Mouse (Mus musculus) myocyte (in vitro differentiated cells): ENCODE data around the gene Mroh2a. TPM values are rescaled to one million over a fixed set of nuclear protein-coding genes. Genes with fewer than 3 reads are reported as not detected.
A peak's percentile ranks its signal among the peaks of the same experiment; 100 is the strongest.

ENCODE experiments used
- H3K27me3 ChIP-seq: one replicate; pipeline ENCODE4 v1.6.1; 2011; ENCODE audit not compliant: control insufficient read depth, insufficient read depth, insufficient read length
- H3K36me3 ChIP-seq: one replicate; pipeline ENCODE4 v1.6.1; 2011; ENCODE audit not compliant: control insufficient read depth, insufficient read depth
- H3K4me2 ChIP-seq: one replicate; pipeline ENCODE4 v1.6.1; 2011; ENCODE audit warnings: low read depth, control low read depth
- H3K4me3 ChIP-seq: one replicate; pipeline ENCODE4 v1.5.1; 2011; ENCODE audit warnings: mild to moderate bottlenecking, control low read depth, moderate library complexity
- H3K79me2 ChIP-seq: one replicate; pipeline ENCODE4 v1.6.1; 2011; ENCODE audit not compliant: control insufficient read depth, insufficient read depth
- H3ac ChIP-seq: one replicate; pipeline ENCODE4 v1.6.1; 2011; ENCODE audit not compliant: control insufficient read depth, insufficient read length
- CEBPB ChIP-seq: IDR thresholded peaks from 2 replicates; pipeline ENCODE4 v1.6.1; 2011; ENCODE audit warnings: mild to moderate bottlenecking, moderate library complexity; ENCODE audit not compliant: poor library complexity, insufficient read depth, severe bottlenecking
- E2F4 ChIP-seq: IDR thresholded peaks from one replicate; pipeline ENCODE4 v1.6.1; 2011; ENCODE audit warnings: mild to moderate bottlenecking, control low read depth, moderate library complexity; ENCODE audit not compliant: insufficient read depth
- MAX ChIP-seq: IDR thresholded peaks from one replicate; pipeline ENCODE4 v1.6.1; 2011; ENCODE audit warnings: low read depth, mild to moderate bottlenecking, control low read depth
- MYOD1 ChIP-seq, 3 experiments: IDR thresholded peaks; one replicate each; pipeline ENCODE4 v1.6.1; 2011; ENCODE audit warnings: control low read depth in 2 of 3, low read depth in 2 of 3, mild to moderate bottlenecking in 2 of 3, moderate library complexity in 1 of 3; ENCODE audit not compliant: insufficient read length in 2 of 3, control insufficient read depth in 1 of 3
- MYOG ChIP-seq, 3 experiments: IDR thresholded peaks; one replicate each; pipeline ENCODE4 v1.6.1; 2011; ENCODE audit warnings: control low read depth in 2 of 3, low read depth in 2 of 3, mild to moderate bottlenecking in 2 of 3; ENCODE audit not compliant: insufficient read length in 2 of 3, control insufficient read depth in 1 of 3, insufficient read depth in 1 of 3
- POLR2A ChIP-seq: IDR thresholded peaks from one replicate; pipeline ENCODE4 v1.6.1; 2011; ENCODE audit warnings: low read depth, mild to moderate bottlenecking, control low read depth, moderate library complexity; ENCODE audit not compliant: insufficient read length
- POLR2AphosphoS2 ChIP-seq: IDR thresholded peaks from one replicate; pipeline ENCODE4 v1.6.1; 2011; ENCODE audit warnings: low read depth, control low read depth; ENCODE audit not compliant: insufficient read length
- REST ChIP-seq: IDR thresholded peaks from one replicate; pipeline ENCODE4 v1.6.1; 2011; ENCODE audit warnings: mild to moderate bottlenecking, control low read depth, moderate library complexity; ENCODE audit not compliant: insufficient read depth, insufficient read length
- SRF ChIP-seq: IDR thresholded peaks from one replicate; pipeline ENCODE4 v1.6.1; 2011; ENCODE audit warnings: low read depth; ENCODE audit not compliant: control insufficient read depth, insufficient read length
- TCF12 ChIP-seq: IDR thresholded peaks from one replicate; pipeline ENCODE4 v1.6.1; 2011; ENCODE audit warnings: mild to moderate bottlenecking, control low read depth; ENCODE audit not compliant: poor library complexity, insufficient read depth, severe bottlenecking
- TCF3 ChIP-seq: IDR thresholded peaks from one replicate; pipeline ENCODE4 v1.6.1; 2011; ENCODE audit warnings: low read depth, control low read depth; ENCODE audit not compliant: insufficient read length
- USF1 ChIP-seq: IDR thresholded peaks from one replicate; pipeline ENCODE4 v1.6.1; 2011; ENCODE audit warnings: low read depth, mild to moderate bottlenecking, control low read depth, moderate library complexity
- polyA plus RNA-seq: library from polyadenylated mRNA; unstranded; fragments of >200 nt; fragmentation: generic; extraction: Trizol; gene quantifications from one replicate; pipeline ENCODE4 v1.2.1, GENCODE M21; 2012; ENCODE audit warnings: missing spikeins

Mroh2a gene
- polyA plus RNA-seq, 1 experiment = 1.4 TPM

GRCm38 (mm10) chr1:88287697-88287980 is 60.9 kb downstream of the Mroh2a start:
- no peaks in the 10 kb centered on the region for H3K79me2 ChIP-seq
- H3K27me3 ChIP-seq = no peaks in the 10 kb centered on the region
- H3ac ChIP-seq = no peak overlapping the region
- H3K4me2 ChIP-seq = peak overlapping the region; percentile 16
- no peak overlapping the region for H3K4me3 ChIP-seq
- no peaks in the 10 kb centered on the region for H3K36me3 ChIP-seq
- no peak for TF ChIP-seq MAX
- no peak for TF ChIP-seq E2F4
- no peak for TF ChIP-seq POLR2AphosphoS2
- no peak for TF ChIP-seq TCF12
- TF ChIP-seq CEBPB = no peak
- no peak for TF ChIP-seq MYOD1 (IDR thresholded peaks at IDR 0.05; ENCODE audit: control insufficient read depth in 1 of 3, insufficient read length in 2 of 3, low read depth in 2 of 3)
- no peak for TF ChIP-seq SRF
- TF ChIP-seq POLR2A = no peak
- no peak for TF ChIP-seq MYOG (IDR thresholded peaks at IDR 0.05; ENCODE audit: control insufficient read depth in 1 of 3, insufficient read depth in 1 of 3, insufficient read length in 2 of 3, low read depth in 2 of 3)
- TF ChIP-seq REST = no peak
- TF ChIP-seq TCF3 = no peak
- TF ChIP-seq USF1 = no peak

DNA sequence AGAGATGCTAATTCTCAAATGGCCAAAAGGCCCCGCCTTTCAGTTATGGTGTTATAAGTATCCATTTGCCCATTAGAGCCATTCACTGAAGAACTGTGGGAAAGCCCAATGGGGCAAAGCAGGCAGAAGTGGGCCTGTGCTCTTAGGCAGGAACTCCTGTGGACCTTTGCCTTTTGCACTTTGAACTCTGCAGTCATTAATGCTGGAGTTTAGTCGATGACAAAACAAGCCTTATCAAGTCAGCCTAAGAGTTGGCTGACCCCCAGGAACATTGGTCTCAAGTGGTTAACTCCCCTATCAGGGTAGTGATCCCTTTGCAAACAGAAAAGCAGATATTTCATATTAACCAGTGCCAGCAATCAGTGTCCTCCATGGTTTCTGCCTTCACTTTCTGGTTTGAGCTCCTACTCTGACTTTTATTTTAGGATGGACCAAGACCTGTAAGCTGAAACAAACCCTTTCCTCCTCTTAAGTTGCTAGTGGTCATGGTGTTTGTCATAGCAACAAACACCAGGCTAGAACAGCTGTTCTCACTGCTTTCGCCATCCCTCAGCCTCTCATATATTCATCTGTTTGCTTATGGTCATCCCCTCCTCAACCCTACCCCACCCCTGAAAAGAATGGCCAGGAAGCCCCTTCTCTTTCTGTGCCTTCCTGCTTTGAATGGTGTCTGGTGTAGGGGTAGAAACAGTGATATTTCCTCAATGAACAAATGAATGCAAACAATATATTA is 61.4 kb downstream of the Mroh2a start:
- H3K79me2 ChIP-seq = no peaks in the 10 kb centered on the region
- no peaks in the 10 kb centered on the region for H3K27me3 ChIP-seq
- H3K4me2 ChIP-seq = no peak overlapping the region
- no peak overlapping the region for H3ac ChIP-seq
- no peak overlapping the region for H3K4me3 ChIP-seq
- no peaks in the 10 kb centered on the region for H3K36me3 ChIP-seq
- TF ChIP-seq MYOG (IDR thresholded peaks at IDR 0.05; ENCODE audit: control insufficient read depth in 1 of 3, insufficient read depth in 1 of 3, insufficient read length in 2 of 3, low read depth in 2 of 3) = no peak
- TF ChIP-seq POLR2A = no peak

DNA sequence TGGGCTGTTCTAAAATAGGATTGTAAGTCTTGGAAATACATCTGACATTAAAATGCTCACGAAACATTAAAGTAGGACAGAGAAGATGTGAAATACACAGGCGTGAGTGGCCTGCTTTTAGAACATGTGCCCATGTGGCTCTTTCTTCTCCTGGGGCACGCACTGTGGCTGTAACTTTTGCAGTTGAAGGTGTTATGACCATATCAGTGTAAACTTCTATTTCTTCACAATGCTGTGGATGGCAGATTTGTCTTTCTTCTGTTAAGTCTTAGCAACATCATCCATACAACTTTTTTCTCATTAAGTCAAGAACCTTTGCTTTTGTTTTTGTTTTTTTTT is 62.0 kb downstream of the Mroh2a start:
- TF ChIP-seq MYOD1 (IDR thresholded peaks at IDR 0.05; ENCODE audit: control insufficient read depth in 1 of 3, insufficient read length in 2 of 3, low read depth in 2 of 3) = no peak
- no peak for TF ChIP-seq REST
- no peak for TF ChIP-seq TCF12
- no peak for TF ChIP-seq MAX
- TF ChIP-seq TCF3 = no peak
- no peak for TF ChIP-seq POLR2A
- no peak for TF ChIP-seq USF1
- TF ChIP-seq MYOG (IDR thresholded peaks at IDR 0.05; ENCODE audit: control insufficient read depth in 1 of 3, insufficient read depth in 1 of 3, insufficient read length in 2 of 3, low read depth in 2 of 3) = no peak
- no peak for TF ChIP-seq SRF
- TF ChIP-seq POLR2AphosphoS2 = no peak
- TF ChIP-seq E2F4 = no peak
- no peak for TF ChIP-seq CEBPB

GRCm38 (mm10) chr1:88289152-88289551 is 62.4 kb downstream of the Mroh2a start:
- Histone ChIP-seq H3K36me3 (no peaks in the 10 kb centered on the region), H3K4me2 (no peak overlapping the region), H3K27me3 (peaks cover 5% of the 10 kb centered on the region), H3K4me3 (no peak overlapping the region), H3K79me2 (no peaks in the 10 kb centered on the region), H3ac (no peak overlapping the region)
- TF ChIP-seq SRF (no peak), CEBPB (no peak), MYOD1 (IDR thresholded peaks at IDR 0.05; ENCODE audit: control insufficient read depth in 1 of 3, insufficient read length in 2 of 3, low read depth in 2 of 3) (no peak), TCF12 (no peak), POLR2AphosphoS2 (no peak)

More for the DNA sequence above, 62.0 kb downstream of the Mroh2a start:
- Histone ChIP-seq H3K4me3 (no peak overlapping the region), H3K36me3 (no peaks in the 10 kb centered on the region), H3K79me2 (no peaks in the 10 kb centered on the region), H3K4me2 (no peak overlapping the region), H3ac (no peak overlapping the region), H3K27me3 (peaks cover under 1% of the 10 kb centered on the region)

DNA sequence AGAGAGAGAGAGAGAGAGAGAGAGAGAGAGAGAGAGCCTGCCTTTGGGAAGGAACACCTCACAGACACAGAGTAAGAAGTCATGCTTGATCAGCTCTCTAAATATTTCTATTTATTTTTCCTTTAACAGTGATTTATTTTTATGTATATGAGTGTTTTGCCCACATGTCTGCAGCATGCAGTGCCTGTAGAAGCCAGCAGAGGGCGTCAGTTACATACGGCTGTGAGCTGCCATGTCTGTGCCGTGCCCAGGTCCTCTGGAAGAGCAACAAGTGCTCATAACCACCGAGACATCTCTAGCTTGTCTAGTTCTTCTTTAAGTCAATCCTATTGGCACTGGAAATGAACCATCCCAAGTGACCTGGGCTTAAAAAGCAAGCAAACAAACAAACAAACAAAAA is 63.1 kb downstream of the Mroh2a start:
- Histone ChIP-seq H3K4me2 (no peak overlapping the region), H3ac (no peak overlapping the region), H3K4me3 (no peak overlapping the region), H3K27me3 (peaks cover 5% of the 10 kb centered on the region), H3K79me2 (no peaks in the 10 kb centered on the region), H3K36me3 (no peaks in the 10 kb centered on the region)
- no peak for TF ChIP-seq SRF
- TF ChIP-seq MAX = no peak
- no peak for TF ChIP-seq REST
